Mouse (Mus musculus) heart, adult 9 months (tissue): ENCODE measurements around the gene Dlx3.

ENCODE experiments used
- DNase-seq, 2 experiments: peaks; one replicate each; pipeline ENCODE4 v3.0.0; 2022; ENCODE audit warnings: low spot score in 2 of 2

Dlx3 gene

DNA sequence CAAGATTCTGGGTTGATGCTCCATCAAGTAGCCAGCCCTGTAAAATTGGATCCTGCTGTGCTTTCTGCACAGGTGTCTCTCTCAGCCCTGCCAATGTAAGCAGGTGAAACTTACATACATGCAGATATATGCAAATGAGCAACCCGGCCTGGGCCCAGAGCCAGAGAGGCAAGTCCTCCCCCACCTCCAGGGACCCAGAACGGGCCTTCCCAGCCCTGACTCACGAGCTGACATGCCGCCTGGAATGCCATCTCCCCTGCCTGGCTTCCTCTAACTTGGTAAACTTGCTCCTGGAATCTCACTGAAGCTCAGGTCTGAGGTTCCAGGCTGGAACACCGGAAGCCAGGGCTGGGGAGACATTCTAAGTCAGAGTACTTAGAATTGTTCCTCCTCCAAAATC lies 33.2 kb downstream of the Dlx3 start:
- DNase-seq, result no peak

DNA sequence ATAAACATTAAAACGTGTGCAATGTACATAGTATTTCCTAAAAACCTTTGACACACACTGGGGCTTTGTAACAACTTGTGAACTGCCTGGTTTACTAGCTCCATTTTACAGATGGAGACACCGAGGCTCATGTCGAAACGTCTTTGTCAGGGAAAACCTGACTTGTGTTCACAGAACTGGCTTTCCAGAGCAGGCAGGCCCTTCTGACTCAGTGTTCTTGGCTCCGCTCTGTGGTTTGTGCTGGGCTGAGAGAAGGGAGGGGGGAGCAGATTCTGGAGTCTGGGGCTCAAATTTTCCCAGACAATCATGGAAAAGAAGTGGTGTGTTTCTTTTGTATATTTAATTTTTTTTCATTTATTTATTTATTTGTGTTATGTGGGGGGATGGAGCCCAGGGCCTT lies 33.8 kb downstream of the Dlx3 start:
- DNase-seq, result no peak

- no peak for DNase-seq
Measured at GRCm38 (mm10) chr11:95155511-95155910, 35.6 kb downstream of the Dlx3 start.

DNA sequence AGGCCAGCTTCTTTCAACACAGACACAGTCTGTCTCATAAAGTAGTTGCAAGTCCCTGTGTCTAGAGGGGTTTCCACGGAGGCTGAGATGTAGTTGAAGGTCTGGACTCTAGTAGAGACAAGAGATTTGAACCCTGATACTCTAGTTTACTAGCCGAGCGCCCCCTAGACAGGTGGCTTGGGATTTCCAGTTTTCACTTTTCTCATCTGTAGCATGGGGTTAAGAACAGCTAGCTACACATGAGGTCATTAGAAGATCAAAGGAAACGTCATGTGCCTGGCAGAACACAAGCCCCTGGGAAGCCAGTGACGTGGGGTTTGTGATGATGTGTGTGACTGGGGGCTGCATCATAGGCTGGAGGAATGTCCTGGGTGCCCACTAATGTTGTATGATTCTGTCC lies 37.4 kb downstream of the Dlx3 start:
- no peak for DNase-seq

DNA sequence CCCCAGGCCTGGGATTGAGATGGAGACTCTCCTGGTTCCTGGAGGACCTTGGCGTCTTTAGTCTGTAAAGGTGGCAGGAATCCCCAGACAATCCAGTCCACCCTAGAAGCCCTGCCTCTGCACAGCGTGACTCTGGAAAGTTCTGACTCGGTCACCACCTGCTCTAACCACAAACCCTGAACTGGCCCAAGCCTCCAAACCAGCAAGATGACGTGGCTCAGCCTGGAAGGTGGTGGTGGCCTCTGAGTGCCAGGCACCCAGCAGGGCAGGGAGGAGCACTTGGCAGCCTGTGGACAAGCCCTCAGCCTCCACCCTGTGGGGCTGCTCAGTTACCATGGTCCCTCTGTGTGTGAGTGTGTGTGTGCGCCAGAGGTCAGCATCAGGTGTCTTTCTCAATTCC lies 38.0 kb downstream of the Dlx3 start:
- DNase-seq, result no peak

GRCm38 (mm10) chr11:95159763-95160371 lies 39.9 kb downstream of the Dlx3 start:
- no peak for DNase-seq

GRCm38 (mm10) chr11:95160693-95161092 lies 40.8 kb downstream of the Dlx3 start:
- no peak for DNase-seq

GRCm38 (mm10) chr11:95161708-95162107 lies 41.8 kb downstream of the Dlx3 start:
- no peak for DNase-seq

DNA sequence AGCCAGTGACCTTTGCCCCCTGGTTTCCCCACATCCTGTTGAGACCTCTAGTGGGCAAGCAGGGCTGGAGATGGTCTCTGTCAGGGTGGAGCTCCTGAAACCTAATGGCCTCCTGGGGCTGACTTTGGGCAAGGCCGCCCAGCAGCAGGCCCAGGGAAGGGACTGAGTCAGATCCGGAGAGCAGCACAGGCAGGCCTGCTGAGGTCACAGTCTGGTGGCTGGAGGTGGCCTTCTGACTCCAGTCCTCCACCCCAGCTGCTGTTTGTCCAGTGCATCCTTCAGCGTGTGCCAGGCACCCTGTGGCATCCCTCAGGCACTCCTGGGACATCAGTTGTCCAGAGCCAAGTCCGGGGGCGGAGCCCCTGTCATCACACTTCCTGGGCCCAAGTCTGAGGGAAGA lies 45.9 kb downstream of the Dlx3 start:
- no peak for DNase-seq
